Mouse (Mus musculus) cerebellum, adult 9-10 months (tissue): ENCODE data around the gene Btbd35f2.
"Not testable (repeated sequence)": the region's sequence is repeated elsewhere in the genome, so short reads cannot be mapped to it uniquely, and the experiment has no call there.

Source experiments
- DNase-seq: peaks from one replicate; pipeline ENCODE4 v3.0.0; 2022

The Btbd35f2 gene

DNA sequence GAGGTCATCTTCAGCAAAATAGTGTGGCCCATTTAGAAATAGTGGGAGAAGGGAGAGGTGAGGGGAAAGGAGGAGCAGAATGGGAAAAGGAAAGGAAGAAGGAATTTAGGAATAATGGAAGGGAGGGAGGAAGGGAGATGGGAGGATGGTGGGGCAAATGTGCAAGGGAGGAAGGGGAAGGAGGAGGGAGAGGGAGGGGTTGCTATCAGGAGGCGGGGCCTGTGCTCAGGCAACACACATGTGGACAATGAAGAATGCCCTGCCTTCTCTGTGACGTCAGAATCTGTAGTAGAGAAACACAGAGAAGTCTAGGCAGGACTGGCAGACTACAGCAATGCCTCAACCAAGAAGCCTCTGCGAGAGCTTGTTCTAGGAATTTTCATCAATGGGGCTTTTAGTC is at the start of gene Btbd35f2:
Gene Btbd35f2 (plus strand): TSS at position 301 of the 400 bp plus-strand sequence.
- DNase-seq: not testable (repeated sequence)
